Mouse (Mus musculus) cortical plate, adult 2 months (tissue): Measurements from ENCODE around the gene Ezr. TPM values are rescaled to one million over a fixed set of nuclear protein-coding genes. Genes with fewer than 3 reads are reported as not detected.

Experiments
- H3K27ac ChIP-seq: fragments of 200-500 bp; 2 replicates; pipeline ENCODE4 v1.5.1; 2012; ENCODE audit warnings: low read length, control low read depth, inconsistent platforms; ENCODE audit not compliant: insufficient read depth
- H3K4me1 ChIP-seq: fragments of 200-500 bp; 2 replicates; pipeline ENCODE4 v1.6.1; 2011; ENCODE audit warnings: low read length; ENCODE audit not compliant: control insufficient read depth, insufficient read depth
- H3K4me3 ChIP-seq: fragments of 200-500 bp; 2 replicates; pipeline ENCODE4 v1.5.1; 2011; ENCODE audit warnings: mild to moderate bottlenecking, low read length, control low read depth; ENCODE audit not compliant: insufficient read depth
- CTCF ChIP-seq: fragments of 200-500 bp; IDR thresholded peaks from 2 replicates; pipeline ENCODE4 v1.5.1; 2011; ENCODE audit warnings: mild to moderate bottlenecking, control low read depth, low read length; ENCODE audit not compliant: insufficient read depth; ENCODE audit errors: extremely low read depth
- POLR2A ChIP-seq: fragments of 200-500 bp; IDR thresholded peaks from 2 replicates; pipeline ENCODE4 v1.6.1; 2011; ENCODE audit warnings: mild to moderate bottlenecking, low read length, control low read depth; ENCODE audit not compliant: insufficient read depth; ENCODE audit errors: extremely low read depth
- polyA plus RNA-seq: library from polyadenylated mRNA; depleted of rRNA; stranded (reverse); fragments of >200 nt; gene quantifications from 2 replicates; pipeline ENCODE4 v1.2.3, GENCODE M21; 2012

Gene Ezr
- polyA plus RNA-seq, 1 experiment: 53.2 TPM

- no peaks in the 10 kb centered on the region for H3K4me1 ChIP-seq
- no peak overlapping the region for H3K4me3 ChIP-seq
- no peak for TF ChIP-seq POLR2A
- TF ChIP-seq CTCF: no peak
- no peak overlapping the region for H3K27ac ChIP-seq
These were observed 9.2 kb downstream of the Ezr start for GRCm38 (mm10) chr17:6773249-6773966.

- Histone ChIP-seq H3K27ac (no peak overlapping the region), H3K4me1 (no peaks in the 10 kb centered on the region), H3K4me3 (no peak overlapping the region)
- TF ChIP-seq CTCF (no peak), POLR2A (no peak)
These were observed 10.2 kb downstream of the Ezr start for GRCm38 (mm10) chr17:6772490-6772773.

GRCm38 (mm10) chr17:6771661-6772489, 10.7 kb downstream of the Ezr start:
- no peaks in the 10 kb centered on the region for H3K4me1 ChIP-seq
- TF ChIP-seq CTCF (no peak), POLR2A (no peak)
- H3K4me3 ChIP-seq: no peak overlapping the region

GRCm38 (mm10) chr17:6769602-6770001, 13.0 kb downstream of the Ezr start:
- TF ChIP-seq POLR2A (no peak), CTCF (no peak)
- Histone ChIP-seq H3K4me1 (no peaks in the 10 kb centered on the region), H3K4me3 (no peak overlapping the region), H3K27ac (no peak overlapping the region)

More at GRCm38 (mm10) chr17:6771661-6772489, 10.7 kb downstream of the Ezr start:
- no peak overlapping the region for H3K27ac ChIP-seq

GRCm38 (mm10) chr17:6768301-6768788, 14.2 kb downstream of the Ezr start:
- no peak overlapping the region for H3K27ac ChIP-seq

GRCm38 (mm10) chr17:6767771-6768170, 14.8 kb downstream of the Ezr start:
- H3K4me3 ChIP-seq: no peak overlapping the region
- no peak for TF ChIP-seq POLR2A
- no peak for TF ChIP-seq CTCF
- H3K4me1 ChIP-seq: no peaks in the 10 kb centered on the region
- H3K27ac ChIP-seq: no peak overlapping the region

More at GRCm38 (mm10) chr17:6768301-6768788, 14.2 kb downstream of the Ezr start:
- no peak overlapping the region for H3K4me3 ChIP-seq
- H3K4me1 ChIP-seq: no peaks in the 10 kb centered on the region
- no peak for TF ChIP-seq CTCF
- no peak for TF ChIP-seq POLR2A

GRCm38 (mm10) chr17:6766823-6767222, 15.8 kb downstream of the Ezr start:
- Histone ChIP-seq H3K4me1 (no peaks in the 10 kb centered on the region), H3K27ac (no peak overlapping the region), H3K4me3 (no peak overlapping the region)
- TF ChIP-seq POLR2A (no peak), CTCF (no peak)

GRCm38 (mm10) chr17:6765886-6766285, 16.7 kb downstream of the Ezr start:
- Histone ChIP-seq H3K27ac (no peak overlapping the region), H3K4me1 (no peaks in the 10 kb centered on the region), H3K4me3 (no peak overlapping the region)
- no peak for TF ChIP-seq POLR2A
- TF ChIP-seq CTCF: no peak

- no peak overlapping the region for H3K4me3 ChIP-seq
- no peak overlapping the region for H3K27ac ChIP-seq
- H3K4me1 ChIP-seq: no peaks in the 10 kb centered on the region
- TF ChIP-seq POLR2A (no peak), CTCF (no peak)
These were observed 17.9 kb downstream of the Ezr start for GRCm38 (mm10) chr17:6764730-6765129.

- no peak for TF ChIP-seq CTCF
- no peak for TF ChIP-seq POLR2A
- Histone ChIP-seq H3K4me3 (no peak overlapping the region), H3K27ac (no peak overlapping the region), H3K4me1 (no peaks in the 10 kb centered on the region)
These were observed 18.4 kb downstream of the Ezr start for GRCm38 (mm10) chr17:6764227-6764593.
